Mouse (Mus musculus) heart, embryonic 10.5 days (tissue): ENCODE data around the gene Rab5c. TPM values are rescaled to one million over a fixed set of nuclear protein-coding genes. Genes with fewer than 3 reads are reported as not detected.

ENCODE experiments used
- DNase-seq: peaks from one replicate; pipeline ENCODE4 v3.0.0-alpha.2; 2017; ENCODE audit warnings: low spot score
- H3K27ac ChIP-seq: fragments of 300-500 bp; sonication (generic); 2 replicates; pipeline ENCODE4 v1.5.1; 2016; ENCODE audit warnings: mild to moderate bottlenecking
- H3K27me3 ChIP-seq: fragments of 300-500 bp; sonication (generic); 2 replicates; pipeline ENCODE4 v1.6.1; 2016; ENCODE audit warnings: mild to moderate bottlenecking; ENCODE audit not compliant: poor library complexity, insufficient read depth, severe bottlenecking
- H3K36me3 ChIP-seq: fragments of 300-500 bp; sonication (generic); 2 replicates; pipeline ENCODE4 v1.6.1; 2016; ENCODE audit warnings: mild to moderate bottlenecking, moderate library complexity
- H3K4me1 ChIP-seq: fragments of 300-500 bp; sonication (generic); 2 replicates; pipeline ENCODE4 v1.6.1; 2016; ENCODE audit warnings: mild to moderate bottlenecking
- H3K4me3 ChIP-seq: fragments of 300-500 bp; sonication (generic); 2 replicates; pipeline ENCODE4 v1.5.1; 2016; ENCODE audit warnings: mild to moderate bottlenecking, moderate library complexity
- H3K9me3 ChIP-seq: fragments of 300-500 bp; sonication (generic); 2 replicates; pipeline ENCODE4 v1.6.1; 2016; ENCODE audit warnings: mild to moderate bottlenecking, moderate library complexity
- WGBS: fragments of 180-500 bp; shearing (Covaris S2); methylation state at CpG from one replicate; pipeline ENCODE4 v1.1.7; 2016; 5-methylcytosine and 5-hydroxymethylcytosine counted together
- polyA plus RNA-seq: library from polyadenylated mRNA; unstranded; fragments of >200 nt; fragmentation: Nextera tagmentation; extraction: Ambion mirVana; gene quantifications from 2 replicates; pipeline ENCODE4 v1.2.1, GENCODE M21; 2016

The Rab5c gene
- polyA plus RNA-seq: 13.7 and 13.9 TPM in 2 replicates

DNA sequence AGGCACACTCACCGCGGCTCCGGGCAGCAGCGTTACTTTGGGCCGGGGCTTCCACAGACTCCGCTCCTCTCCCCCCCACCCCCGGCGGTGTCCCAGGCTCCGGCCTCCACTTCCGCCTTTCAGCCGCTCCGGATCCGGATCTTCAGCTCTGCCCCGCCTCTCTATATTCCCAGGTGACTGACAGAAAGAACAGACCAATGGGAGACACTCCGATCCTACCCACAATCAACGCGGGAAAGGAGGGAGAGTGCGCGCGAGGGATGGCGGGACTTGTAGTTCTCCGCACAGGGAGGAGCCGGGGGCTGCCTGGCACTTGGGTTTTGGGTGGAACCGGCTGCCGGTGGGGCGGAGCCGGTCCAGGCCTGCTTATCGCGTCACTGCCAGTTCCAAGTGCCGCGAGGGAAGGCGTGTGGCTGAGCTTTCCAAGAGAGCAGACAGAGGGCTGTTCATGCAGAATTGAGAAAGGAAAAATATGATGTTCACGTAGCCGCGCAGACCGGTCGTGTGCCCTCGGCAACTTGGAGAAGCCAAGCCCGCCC lies at the start of gene Rab5c:
Gene Rab5c, minus strand, starts transcription at position 150 of the 539 bp plus-strand sequence.
- Histone ChIP-seq H3K9me3 (no peaks in the 10 kb centered on the region), H3K4me3 (peak within 1 kb of the TSS; percentile 85), H3K36me3 (peaks cover 6% of the 10 kb centered on the region; the same call in 1 of the 2 replicates), H3K4me1 (peaks cover 27% of the 10 kb centered on the region), H3K27ac (peak within 1 kb of the TSS; percentile 92), H3K27me3 (peaks cover 18% of the 10 kb centered on the region; the same call in 1 of the 2 replicates)
- peak; percentile 100 for DNase-seq
- 1% methylated on average over 39 of the region's 39 CpGs for WGBS

DNA sequence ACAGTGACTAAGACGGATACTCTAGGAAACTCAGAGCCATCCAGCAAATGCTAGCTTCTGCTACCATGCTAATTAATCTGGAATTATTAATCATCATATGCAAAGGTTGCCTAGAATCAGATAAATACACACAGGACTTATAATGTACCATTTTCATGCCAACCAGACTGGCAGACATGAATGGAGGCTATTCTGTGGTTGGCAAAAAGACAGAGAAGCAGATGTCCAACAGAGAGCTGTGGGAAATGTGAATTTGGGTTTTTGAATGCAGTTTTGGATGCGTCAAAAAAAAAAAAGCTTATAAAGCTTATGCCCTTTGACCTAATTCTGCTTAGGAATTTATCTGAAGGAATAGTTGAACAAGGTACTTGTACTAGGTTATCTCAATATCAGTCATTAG lies 47.8 kb upstream of the Rab5c start:
- no peak for DNase-seq
- H3K36me3 ChIP-seq: peaks cover 90% of the 10 kb centered on the region
- H3K27me3 ChIP-seq: no peaks in the 10 kb centered on the region
- 95% methylated on average over 2 of the region's 2 CpGs for WGBS
- peaks cover 12% of the 10 kb centered on the region; the same call in 1 of the 2 replicates for H3K4me1 ChIP-seq
- no peak overlapping the region for H3K4me3 ChIP-seq
- H3K27ac ChIP-seq: no peak overlapping the region
- H3K9me3 ChIP-seq: no peaks in the 10 kb centered on the region

GRCm38 (mm10) chr11:100784286-100784685 lies 46.3 kb upstream of the Rab5c start:
- no peaks in the 10 kb centered on the region for H3K9me3 ChIP-seq
- H3K36me3 ChIP-seq: peaks cover 86% of the 10 kb centered on the region
- 84% methylated on average over 8 of the region's 8 CpGs for WGBS
- H3K4me1 ChIP-seq: peaks cover 12% of the 10 kb centered on the region; the same call in 1 of the 2 replicates
- no peaks in the 10 kb centered on the region for H3K27me3 ChIP-seq
- no peak for DNase-seq
- no peak overlapping the region for H3K27ac ChIP-seq
- H3K4me3 ChIP-seq: no peak overlapping the region

GRCm38 (mm10) chr11:100782568-100782967 lies 44.6 kb upstream of the Rab5c start:
- H3K9me3 ChIP-seq: no peaks in the 10 kb centered on the region
- DNase-seq: no peak
- no peaks in the 10 kb centered on the region for H3K27me3 ChIP-seq
- peaks cover 12% of the 10 kb centered on the region; the same call in 1 of the 2 replicates for H3K4me1 ChIP-seq
- peak overlapping the region; percentile 29; the same call in 1 of the 2 replicates for H3K27ac ChIP-seq
- H3K36me3 ChIP-seq: peaks cover 78% of the 10 kb centered on the region
- no peak overlapping the region for H3K4me3 ChIP-seq
- 81% methylated on average over 13 of the region's 13 CpGs for WGBS

DNA sequence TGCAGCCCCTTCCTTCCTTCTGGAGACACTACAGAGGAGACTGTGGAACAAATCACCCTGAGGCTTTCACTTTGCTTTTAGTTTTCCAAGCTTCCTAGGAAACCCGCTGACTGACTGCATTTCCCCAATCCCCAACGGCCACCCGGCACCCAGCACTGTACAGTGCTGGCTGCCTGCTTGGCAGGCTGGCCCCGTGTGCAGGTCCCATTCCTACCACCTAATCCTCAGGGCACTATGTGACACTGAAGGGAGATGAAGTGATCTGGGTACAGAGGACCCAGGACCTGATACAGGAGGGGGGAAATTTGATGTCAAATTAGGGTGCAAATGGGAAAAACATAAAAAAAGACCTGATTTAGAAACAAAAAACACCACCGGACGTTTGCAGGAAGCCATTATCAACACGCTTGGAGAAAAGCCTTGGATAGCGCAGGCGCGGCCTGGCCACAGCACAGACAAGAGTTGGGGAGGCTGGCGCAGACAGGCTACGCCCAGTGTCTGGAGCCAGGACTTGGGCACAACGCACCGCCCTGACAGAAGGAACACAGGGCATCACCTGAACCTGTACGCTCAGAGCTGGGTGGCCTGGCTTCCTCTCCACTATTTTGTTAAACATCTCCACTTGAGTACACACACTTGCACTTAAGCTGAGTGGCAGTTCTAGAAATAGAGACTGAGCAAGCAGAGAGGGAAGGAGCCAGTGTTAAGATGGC lies 43.9 kb upstream of the Rab5c start:
- Histone ChIP-seq H3K36me3 (peaks cover 72% of the 10 kb centered on the region), H3K4me3 (no peak overlapping the region), H3K9me3 (no peaks in the 10 kb centered on the region), H3K27ac (peak overlapping the region; percentile 29; the same call in 1 of the 2 replicates), H3K27me3 (no peaks in the 10 kb centered on the region), H3K4me1 (peaks cover 12% of the 10 kb centered on the region; the same call in 1 of the 2 replicates)
- 71% methylated on average over 15 of the region's 15 CpGs for WGBS
- no peak for DNase-seq

- Histone ChIP-seq H3K27ac (no peak overlapping the region), H3K9me3 (no peaks in the 10 kb centered on the region), H3K4me3 (no peak overlapping the region), H3K4me1 (peaks cover 12% of the 10 kb centered on the region; the same call in 1 of the 2 replicates), H3K36me3 (peaks cover 55% of the 10 kb centered on the region), H3K27me3 (no peaks in the 10 kb centered on the region)
- WGBS: 73% methylated on average over 8 of the region's 8 CpGs
- no peak for DNase-seq
These were observed 42.2 kb upstream of the Rab5c start for GRCm38 (mm10) chr11:100780247-100780646.

DNA sequence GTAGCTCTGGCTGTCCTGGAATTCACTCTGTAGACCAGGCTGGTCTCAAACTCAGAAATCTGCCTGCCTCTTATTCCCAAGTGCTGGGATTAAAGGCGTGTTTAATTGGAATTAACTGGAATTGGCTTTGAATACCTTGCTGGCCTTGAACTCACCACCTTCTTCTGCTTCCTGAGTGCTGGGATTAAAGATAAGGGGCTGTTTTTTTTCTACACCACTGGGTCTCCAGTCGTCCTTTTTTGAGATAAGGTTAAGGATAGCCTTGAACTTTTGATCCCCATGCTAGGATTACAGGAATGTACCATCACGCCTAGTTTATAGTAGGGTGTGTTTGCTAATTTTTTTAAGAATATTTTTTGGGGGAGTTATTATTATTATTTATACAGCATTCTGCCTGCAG lies 40.1 kb upstream of the Rab5c start:
- Histone ChIP-seq H3K27ac (no peak overlapping the region), H3K4me1 (peaks cover 12% of the 10 kb centered on the region; the same call in 1 of the 2 replicates), H3K4me3 (no peak overlapping the region), H3K36me3 (peaks cover 36% of the 10 kb centered on the region), H3K27me3 (no peaks in the 10 kb centered on the region), H3K9me3 (no peaks in the 10 kb centered on the region)
- DNase-seq: no peak
- 61% methylated on average over 3 of the region's 3 CpGs for WGBS

- 81% methylated on average over 10 of the region's 10 CpGs for WGBS
- Histone ChIP-seq H3K27ac (no peak overlapping the region), H3K9me3 (no peaks in the 10 kb centered on the region), H3K36me3 (peaks cover 19% of the 10 kb centered on the region), H3K27me3 (no peaks in the 10 kb centered on the region), H3K4me1 (no peaks in the 10 kb centered on the region), H3K4me3 (no peak overlapping the region)
- DNase-seq: no peak
These were observed 37.9 kb upstream of the Rab5c start for GRCm38 (mm10) chr11:100775921-100776320.

- 81% methylated on average over 4 of the region's 4 CpGs for WGBS
- H3K4me1 ChIP-seq: peaks cover 8% of the 10 kb centered on the region
- H3K36me3 ChIP-seq: peaks cover 8% of the 10 kb centered on the region
- H3K27me3 ChIP-seq: 0 out of 2 replicates have a peak, but pooled peaks cover under 1% of the 10 kb centered on the region
- no peaks in the 10 kb centered on the region for H3K9me3 ChIP-seq
- H3K27ac ChIP-seq: no peak overlapping the region
- DNase-seq: no peak
- no peak overlapping the region for H3K4me3 ChIP-seq
These were observed 36.2 kb upstream of the Rab5c start for GRCm38 (mm10) chr11:100774261-100774660.

DNA sequence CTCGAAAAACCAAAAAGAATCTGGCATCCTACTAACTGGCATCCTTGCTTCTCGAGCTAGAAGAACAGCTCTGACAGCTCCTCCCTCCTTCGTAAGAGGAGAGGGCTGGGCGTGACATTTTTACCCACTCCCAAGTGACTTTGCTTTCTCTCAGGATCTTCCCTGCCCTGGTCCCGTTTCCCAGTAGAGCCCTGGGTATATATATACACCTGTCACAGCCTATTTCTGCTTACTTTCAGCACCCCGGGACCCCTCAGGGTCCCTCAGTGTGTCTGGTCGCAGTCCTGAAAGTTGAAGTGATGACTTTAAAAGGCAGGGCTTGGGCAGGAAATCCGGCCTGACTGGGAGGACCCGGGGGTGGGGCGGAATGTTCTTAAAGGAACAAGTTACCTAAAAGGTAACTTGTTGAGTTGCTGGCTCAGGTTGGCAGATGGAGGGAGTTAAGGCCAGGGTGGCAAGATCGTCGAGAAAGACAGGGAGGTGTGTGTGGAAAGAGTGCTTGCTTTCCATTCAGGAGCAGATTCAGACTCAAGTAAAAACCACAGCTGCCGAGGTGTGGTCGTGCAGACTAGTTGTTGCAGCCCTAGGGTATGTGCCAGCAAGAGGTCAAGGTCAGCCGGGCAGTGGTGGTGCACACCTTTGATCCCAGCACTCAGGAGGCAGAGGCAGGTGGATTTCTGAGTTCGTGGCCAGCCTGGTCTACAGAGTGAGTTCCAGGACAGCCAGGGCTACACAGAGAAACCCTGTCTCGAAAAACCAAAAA lies 32.8 kb upstream of the Rab5c start, which contains the start of gene Ghdc:
Gene Ghdc, minus strand, starts transcription at position 312 of the 763 bp plus-strand sequence.
- Histone ChIP-seq H3K27me3 (0 out of 2 replicates have a peak, but pooled peaks cover 10% of the 10 kb centered on the region), H3K27ac (peak within 1 kb of the TSS; percentile 86), H3K36me3 (0 out of 2 replicates have a peak, but pooled peaks cover 3% of the 10 kb centered on the region), H3K9me3 (no peaks in the 10 kb centered on the region), H3K4me3 (peak within 1 kb of the TSS; percentile 73), H3K4me1 (peaks cover 12% of the 10 kb centered on the region)
- peak; percentile 93 for DNase-seq
- WGBS: 15% methylated on average over 17 of the region's 17 CpGs

GRCm38 (mm10) chr11:100769980-100770379 lies 32.0 kb upstream of the Rab5c start:
- no peak for DNase-seq
- H3K4me3 ChIP-seq: peak overlapping the region; percentile 73
- H3K4me1 ChIP-seq: peaks cover 12% of the 10 kb centered on the region
- 0 out of 2 replicates have a peak, but pooled peaks cover 10% of the 10 kb centered on the region for H3K27me3 ChIP-seq
- H3K27ac ChIP-seq: peak overlapping the region; percentile 86
- 58% methylated on average over 6 of the region's 6 CpGs for WGBS
- H3K9me3 ChIP-seq: no peaks in the 10 kb centered on the region
- H3K36me3 ChIP-seq: 0 out of 2 replicates have a peak, but pooled peaks cover 3% of the 10 kb centered on the region

DNA sequence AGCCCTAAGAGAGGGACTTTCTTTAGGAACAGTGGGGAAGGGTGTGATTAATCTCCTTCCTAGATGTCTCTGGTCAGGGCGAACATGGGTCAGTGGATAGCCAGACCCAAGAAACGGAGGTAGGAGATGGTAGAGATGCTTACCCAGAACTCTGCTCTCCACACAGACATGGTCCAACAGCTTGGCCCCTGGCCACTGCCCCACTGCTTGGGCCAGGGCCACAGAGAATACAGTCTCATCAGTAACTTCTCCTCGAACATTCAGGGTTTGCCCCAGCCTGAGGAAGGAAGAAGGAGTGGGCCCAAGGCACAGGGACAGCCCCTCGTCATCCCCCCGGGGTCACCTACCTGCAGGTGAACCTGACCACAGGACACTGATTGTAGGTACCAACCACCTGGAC lies 29.9 kb upstream of the Rab5c start:
- peaks cover 16% of the 10 kb centered on the region for H3K27me3 ChIP-seq
- no peaks in the 10 kb centered on the region for H3K9me3 ChIP-seq
- H3K36me3 ChIP-seq: 0 out of 2 replicates have a peak, but pooled peaks cover 3% of the 10 kb centered on the region
- H3K27ac ChIP-seq: no peak overlapping the region
- 82% methylated on average over 5 of the region's 5 CpGs for WGBS
- peaks cover 12% of the 10 kb centered on the region for H3K4me1 ChIP-seq
- H3K4me3 ChIP-seq: no peak overlapping the region
- no peak for DNase-seq
